Mouse (Mus musculus) thymus, postnatal 0 days (tissue): ENCODE data around the gene Togaram2. TPM values are rescaled to one million over a fixed set of nuclear protein-coding genes. Genes with fewer than 3 reads are reported as not detected.
"Not testable (repeated sequence)": the region's sequence is repeated elsewhere in the genome, so short reads cannot be mapped to it uniquely, and the experiment has no call there.

Source experiments
- DNase-seq: peaks from one replicate; pipeline ENCODE4 v3.0.0-alpha.2; 2015; ENCODE audit warnings: low spot score
- polyA plus RNA-seq: library from polyadenylated mRNA; unstranded; fragments of >200 nt; fragmentation: Nextera tagmentation; extraction: Ambion mirVana; gene quantifications from 2 replicates; pipeline ENCODE4 v1.2.1, GENCODE M21; 2015

Togaram2 gene
- polyA plus RNA-seq, 1 experiment from 2014 or later, result 0.53 TPM

- no peak for DNase-seq
Observed at GRCm38 (mm10) chr17:71730655-71731054, 57.6 kb downstream of the Togaram2 start.

- DNase-seq, result no peak
Observed at GRCm38 (mm10) chr17:71736442-71736841, 63.4 kb downstream of the Togaram2 start.

- DNase-seq, result no peak
Observed at GRCm38 (mm10) chr17:71742156-71742555, 69.1 kb downstream of the Togaram2 start.

GRCm38 (mm10) chr17:71742935-71743334 lies 69.9 kb downstream of the Togaram2 start:
- DNase-seq, result no peak

GRCm38 (mm10) chr17:71746114-71746513 lies 73.1 kb downstream of the Togaram2 start:
- DNase-seq, result no peak

GRCm38 (mm10) chr17:71747561-71747960 lies 74.5 kb downstream of the Togaram2 start:
- no peak for DNase-seq

GRCm38 (mm10) chr17:71749616-71750168 lies 76.6 kb downstream of the Togaram2 start:
- no peak for DNase-seq

- no peak for DNase-seq
Observed at GRCm38 (mm10) chr17:71752831-71753230, 79.8 kb downstream of the Togaram2 start, which contains the start of gene Pcare. Pcare (minus strand) TSS chr17:71752894.

- no peak for DNase-seq
Observed at GRCm38 (mm10) chr17:71760536-71760935, 87.5 kb downstream of the Togaram2 start.

- DNase-seq, result not testable (repeated sequence)
Observed at GRCm38 (mm10) chr17:71768173-71768572, 95.1 kb downstream of the Togaram2 start, which contains the start of gene Clip4. Clip4 (plus strand) TSS chr17:71768473.

GRCm38 (mm10) chr17:71769564-71769963 lies 96.5 kb downstream of the Togaram2 start:
- DNase-seq, result no peak

- no peak for DNase-seq
Observed at GRCm38 (mm10) chr17:71770696-71771095, 97.6 kb downstream of the Togaram2 start.

GRCm38 (mm10) chr17:71774173-71774572 lies 101.1 kb downstream of the Togaram2 start:
- no peak for DNase-seq

- DNase-seq, result no peak
Observed at GRCm38 (mm10) chr17:71775279-71775678, 102.2 kb downstream of the Togaram2 start.

GRCm38 (mm10) chr17:71778696-71779095 lies 105.6 kb downstream of the Togaram2 start:
- no peak for DNase-seq

Other genes with a start within 250 kb of the Togaram2 start
- gene Gm4707, start 213.3 kb upstream of the Togaram2 start, polyA plus RNA-seq, result 0.91 and 2.8 TPM in 2 replicates
- 66.3 and 75.3 TPM in 2 replicates for gene Smchd1, start 197.9 kb upstream of the Togaram2 start, polyA plus RNA-seq
- gene Ndc80, start 146.4 kb upstream of the Togaram2 start, polyA plus RNA-seq, result 56.9 and 60.6 TPM in 2 replicates
- 0.27 and 0.35 TPM in 2 replicates for gene Spdya, start 121.2 kb upstream of the Togaram2 start, polyA plus RNA-seq
- 75.4 and 75.6 TPM in 2 replicates for gene Wdr43, start 57.4 kb upstream of the Togaram2 start, polyA plus RNA-seq
- not detected in 2 replicates for gene Pcare, start 79.6 kb downstream of the Togaram2 start, polyA plus RNA-seq
- 30.4 and 32.5 TPM in 2 replicates for gene Clip4, start 95.2 kb downstream of the Togaram2 start, polyA plus RNA-seq